18 mouse cellular contexts compared by ENCODE assay signal in genomic region chr12:95700746-95701145, GRCm38 (mm10). TPM values are rescaled to one million over a fixed set of nuclear protein-coding genes. Genes with fewer than 3 reads are reported as not detected.
DNase-seq lines count a peak whose midpoint lies in the region; ATAC-seq and TF ChIP-seq lines count a peak whose summit lies in the region.
"Had no signal": no experiment of that assay in that cellular context is flagged by ENCODE, and none has a peak within 500 bp of the region (broad histone marks: within the 10 kb centered on the region; RNA-seq: fewer than 3 reads in every experiment).

No protein-coding gene starts in this region.

- no peak for TF ChIP-seq CTCF in MEL (IDR thresholded peaks at IDR 0.05 in 2 of 3, conservative IDR thresholded peaks at IDR 0.05 in 1 of 3; ENCODE audit: control insufficient read depth in 1 of 3, insufficient read depth in 1 of 3, low read depth in 2 of 3, low read length in 3 of 3, poor library complexity in 1 of 3, severe bottlenecking in 1 of 3)
- TF ChIP-seq CTCF in layer of hippocampus, adult 2 months (conservative IDR thresholded peaks at IDR 0.05) = no peak
- TF ChIP-seq CTCF in midbrain, postnatal 0 days (IDR thresholded peaks at IDR 0.05) = no peak

- TF ChIP-seq POLR2A in MEL (IDR thresholded peaks at IDR 0.05; ENCODE audit: control insufficient read depth in 1 of 2, insufficient read depth in 1 of 2, low read depth in 1 of 2, low read length in 2 of 2, poor library complexity in 1 of 2) = no peak

- H3K9ac ChIP-seq in MEL (ENCODE audit: control insufficient read depth, low read depth, low read length, poor library complexity, severe bottlenecking) = no peak overlapping the region
- no peak overlapping the region for H3K9ac ChIP-seq in midbrain, postnatal 0 days (replicated peaks; ENCODE audit: low read length, poor library complexity, severe bottlenecking)
- H3K9ac ChIP-seq: embryonic facial prominence, embryonic 12.5 days; forebrain, embryonic 12.5 days; liver, embryonic 13.5 days; midbrain, embryonic 13.5 days; neural tube, embryonic 13.5 days had no signal

- H3K9me3 ChIP-seq in MEL (replicated peaks; ENCODE audit: insufficient read depth, low read length) = no peaks in the 10 kb centered on the region
- no peaks in the 10 kb centered on the region for H3K9me3 ChIP-seq in midbrain, postnatal 0 days (ENCODE audit: low read length)
- H3K9me3 ChIP-seq: embryonic facial prominence, embryonic 12.5 days; forebrain, embryonic 12.5 days; liver, embryonic 13.5 days; midbrain, embryonic 13.5 days; neural tube, embryonic 13.5 days had no signal

- no peak for ATAC-seq in midbrain, postnatal 0 days (ENCODE audit: low FRiP score)
- ATAC-seq: midbrain, embryonic 13.5 days had no signal

- WGBS in midbrain, postnatal 0 days = 77% methylated on average over 2 of the region's 2 CpGs

- no peaks in the 10 kb centered on the region for H3K36me3 ChIP-seq in MEL (ENCODE audit: control insufficient read depth in 1 of 2, insufficient read depth in 2 of 2, low read length in 2 of 2)
- no peaks in the 10 kb centered on the region for H3K36me3 ChIP-seq in midbrain, postnatal 0 days (ENCODE audit: insufficient read depth, low read length)
- H3K36me3 ChIP-seq: embryonic facial prominence, embryonic 12.5 days; forebrain, embryonic 12.5 days; G1E; liver, embryonic 13.5 days; midbrain, embryonic 13.5 days; neural tube, embryonic 13.5 days had no signal

- no peak overlapping the region for H3K27ac ChIP-seq in MEL (ENCODE audit: control insufficient read depth, low read depth, low read length)
- no peak overlapping the region for H3K27ac ChIP-seq in layer of hippocampus, adult 2 months
- H3K27ac ChIP-seq in midbrain, postnatal 0 days (ENCODE audit: low read depth, low read length) = no peak overlapping the region
- H3K27ac ChIP-seq: embryonic facial prominence, embryonic 12.5 days; forebrain, embryonic 12.5 days; liver, embryonic 13.5 days; midbrain, embryonic 13.5 days; neural tube, embryonic 13.5 days had no signal

- TF ChIP-seq EP300 in MEL (IDR thresholded peaks at IDR 0.05; ENCODE audit: low read depth in 1 of 2, low read length in 2 of 2) = no peak

- no peaks in the 10 kb centered on the region for H3K4me1 ChIP-seq in MEL (ENCODE audit: control insufficient read depth in 1 of 2, insufficient read depth in 2 of 2, low read length in 2 of 2)
- H3K4me1 ChIP-seq in midbrain, postnatal 0 days (ENCODE audit: insufficient read depth, low read length) = no peaks in the 10 kb centered on the region
- H3K4me1 ChIP-seq: liver, embryonic 13.5 days had no signal

- peak; percentile 86 for DNase-seq in heart, adult 11 months
- DNase-seq in heart, postnatal 25 days (ENCODE audit: low spot score) = no peak
- no peak for DNase-seq in MEL (ENCODE audit: low read depth, low spot score)
- peak; percentile 46 for DNase-seq in heart, adult 8-10 months (ENCODE audit: low spot score)
- DNase-seq in heart, postnatal 36 days = peak; percentile 39 to 54
- no peak for DNase-seq in layer of hippocampus, adult 2 months (ENCODE audit: low spot score in 2 of 2)
- DNase-seq in midbrain, postnatal 0 days (ENCODE audit: low spot score) = no peak
- DNase-seq: adrenal gland, postnatal 14 days; cerebellum, postnatal 10 days; liver, embryonic 13.5 days; lung, postnatal 14 days; thymus, postnatal 4 days had no signal

- intact Hi-C loops in heart, postnatal 25 days (cut with DNase I) = no loop called here
- intact Hi-C loops in heart, postnatal 36 days (cut with DNase I) = no loop called here

- H3K4me3 ChIP-seq in MEL (ENCODE audit: control insufficient read depth in 1 of 2, insufficient read depth in 1 of 2, low read depth in 2 of 2, low read length in 2 of 2) = no peak overlapping the region
- no peak overlapping the region for H3K4me3 ChIP-seq in layer of hippocampus, adult 2 months
- H3K4me3 ChIP-seq in midbrain, postnatal 0 days (ENCODE audit: low read depth, low read length) = no peak overlapping the region
- H3K4me3 ChIP-seq: embryonic facial prominence, embryonic 12.5 days; forebrain, embryonic 12.5 days; liver, embryonic 13.5 days; midbrain, embryonic 13.5 days; neural tube, embryonic 13.5 days had no signal

- H3K27me3 ChIP-seq in MEL (ENCODE audit: control insufficient read depth in 1 of 2, insufficient read depth in 2 of 2, low read length in 2 of 2) = no peaks in the 10 kb centered on the region
- H3K27me3 ChIP-seq in midbrain, postnatal 0 days (ENCODE audit: insufficient read depth, low read length) = no peaks in the 10 kb centered on the region
- H3K27me3 ChIP-seq: embryonic facial prominence, embryonic 12.5 days; forebrain, embryonic 12.5 days; midbrain, embryonic 13.5 days; neural tube, embryonic 13.5 days had no signal

- no peak overlapping the region for H3K4me2 ChIP-seq in midbrain, postnatal 0 days (ENCODE audit: low read depth, low read length, poor library complexity, severe bottlenecking)
- H3K4me2 ChIP-seq: embryonic facial prominence, embryonic 12.5 days; forebrain, embryonic 12.5 days; liver, embryonic 13.5 days; midbrain, embryonic 13.5 days had no signal

- H3K79me2 ChIP-seq in MEL (ENCODE audit: control insufficient read depth, insufficient read depth, low read length, poor library complexity) = no peaks in the 10 kb centered on the region

- no peak for TF ChIP-seq RAD21 in MEL (IDR thresholded peaks at IDR 0.05; ENCODE audit: low read depth, low read length)

TF ChIP-seq in MEL, 35 proteins besides CTCF, POLR2A, EP300 and RAD21:
- peak; percentile 66 for TF ChIP-seq USF1 (IDR thresholded peaks at IDR 0.05; ENCODE audit: low read depth, low read length)
- TF ChIP-seq NRF1 (IDR thresholded peaks at IDR 0.05; ENCODE audit: insufficient read depth, low read depth, low read length, poor library complexity, severe bottlenecking) = no peak
- TF ChIP-seq MYB (IDR thresholded peaks at IDR 0.05; ENCODE audit: low read depth, low read length) = no peak
- TF ChIP-seq MAZ (IDR thresholded peaks at IDR 0.05; ENCODE audit: low read depth, low read length) = no peak

RNA-seq across cellular contexts. Expression of gene Flrt2, which starts 8.7 kb away (rescaled TPM):
- 1 to 10 TPM; 7.6 to 9.4 TPM for total RNA-seq in heart, postnatal 25 days (2021)
- not detected in 2 replicates for total RNA-seq in MEL (2012; rRNA removed)
- polyA plus RNA-seq in MEL (2012; ENCODE audit: insufficient read depth in 1 of 2, insufficient read length in 2 of 2, low read depth in 1 of 2, low replicate concordance in 2 of 2, missing spikeins in 1 of 2) = not detected
- 1 to 10 TPM; 5.9 to 8.0 (median 6.1) TPM for total RNA-seq in heart, adult 8-10 months (2022)
- 10 to 100 TPM in 1 of 2 experiments, 1 to 10 TPM in 1; 7.3 to 10.4 TPM for total RNA-seq in heart, postnatal 36 days (2021)
- 10 to 100 TPM; 38.9 to 40.7 TPM for total RNA-seq in layer of hippocampus, adult 2 months (2021)
- total RNA-seq in midbrain, postnatal 0 days (2014; rRNA removed) = 44.6 and 49.0 TPM in 2 replicates
- polyA plus RNA-seq in midbrain, postnatal 0 days (2015; fragmentation: Nextera tagmentation; extraction: Ambion mirVana) = 12.3 and 12.8 TPM in 2 replicates
- total RNA-seq: granulocyte monocyte progenitor cell, adult 5-6 weeks had no signal
- polyA plus RNA-seq: G1E had no signal

Comparison
In these comparisons a context has a peak if more than half of its experiments do, and no peak if none do; other contexts are left out.
1. DNase-seq: peak in heart, adult 11 months (single experiment), heart, adult 8-10 months (single experiment) and heart, postnatal 36 days (2 of 2); none in heart, postnatal 25 days (single experiment), MEL (single experiment), layer of hippocampus, adult 2 months (0 of 2) and midbrain, postnatal 0 days (single experiment).